Mouse (Mus musculus): ENCODE measurements around the gene Slc8a1. TPM values are rescaled to one million over a fixed set of nuclear protein-coding genes. Genes with fewer than 3 reads are reported as not detected.

The Slc8a1 gene
- polyA plus RNA-seq, 1 experiment, result 73.8 TPM

- H3K4me1 ChIP-seq (ENCODE audit: control insufficient read depth, insufficient read depth, low read length), result no peaks in the 10 kb centered on the region
- no peak within 1 kb of the TSS for H3K27ac ChIP-seq (ENCODE audit: insufficient read depth, low read depth, low read length)
- no peak for TF ChIP-seq POLR2A (IDR thresholded peaks at IDR 0.05; ENCODE audit: insufficient read depth, low read depth, low read length)
- TF ChIP-seq CTCF (IDR thresholded peaks at IDR 0.05; ENCODE audit: insufficient read depth, low read depth, low read length), result no peak
- no peak within 1 kb of the TSS for H3K4me3 ChIP-seq (ENCODE audit: insufficient read depth, low read depth, low read length)
These were observed 296.7 kb downstream of the Slc8a1 start, which contains the start of gene Gm11096 for GRCm38 (mm10) chr17:81441463-81441862. TSS of gene Gm11096 (plus strand) at chr17:81441763.

GRCm38 (mm10) chr17:81433148-81433547 is 305.0 kb downstream of the Slc8a1 start:
- WGBS, result 50% methylated on average over 5 of the region's 5 CpGs
- Histone ChIP-seq H3K4me3 (ENCODE audit: insufficient read depth, low read depth, low read length) (no peak overlapping the region), H3K27ac (ENCODE audit: insufficient read depth, low read depth, low read length) (no peak overlapping the region), H3K4me1 (ENCODE audit: control insufficient read depth, insufficient read depth, low read length) (peaks cover 2% of the 10 kb centered on the region; the same call in 1 of the 2 replicates)
- TF ChIP-seq CTCF (IDR thresholded peaks at IDR 0.05; ENCODE audit: insufficient read depth, low read depth, low read length) (no peak), POLR2A (IDR thresholded peaks at IDR 0.05; ENCODE audit: insufficient read depth, low read depth, low read length) (no peak)

- TF ChIP-seq POLR2A (IDR thresholded peaks at IDR 0.05; ENCODE audit: insufficient read depth, low read depth, low read length) (no peak), CTCF (IDR thresholded peaks at IDR 0.05; ENCODE audit: insufficient read depth, low read depth, low read length) (no peak)
- peaks cover 4% of the 10 kb centered on the region; the same call in 1 of the 2 replicates for H3K4me1 ChIP-seq (ENCODE audit: control insufficient read depth, insufficient read depth, low read length)
- no peak overlapping the region for H3K27ac ChIP-seq (ENCODE audit: insufficient read depth, low read depth, low read length)
- H3K4me3 ChIP-seq (ENCODE audit: insufficient read depth, low read depth, low read length), result no peak overlapping the region
- WGBS, result 58% methylated on average over 2 of the region's 2 CpGs
These were observed 305.4 kb downstream of the Slc8a1 start for GRCm38 (mm10) chr17:81432733-81433132.

- no peak overlapping the region for H3K27ac ChIP-seq (ENCODE audit: insufficient read depth, low read depth, low read length)
These were observed 310.9 kb downstream of the Slc8a1 start for GRCm38 (mm10) chr17:81427245-81427644.

DNA sequence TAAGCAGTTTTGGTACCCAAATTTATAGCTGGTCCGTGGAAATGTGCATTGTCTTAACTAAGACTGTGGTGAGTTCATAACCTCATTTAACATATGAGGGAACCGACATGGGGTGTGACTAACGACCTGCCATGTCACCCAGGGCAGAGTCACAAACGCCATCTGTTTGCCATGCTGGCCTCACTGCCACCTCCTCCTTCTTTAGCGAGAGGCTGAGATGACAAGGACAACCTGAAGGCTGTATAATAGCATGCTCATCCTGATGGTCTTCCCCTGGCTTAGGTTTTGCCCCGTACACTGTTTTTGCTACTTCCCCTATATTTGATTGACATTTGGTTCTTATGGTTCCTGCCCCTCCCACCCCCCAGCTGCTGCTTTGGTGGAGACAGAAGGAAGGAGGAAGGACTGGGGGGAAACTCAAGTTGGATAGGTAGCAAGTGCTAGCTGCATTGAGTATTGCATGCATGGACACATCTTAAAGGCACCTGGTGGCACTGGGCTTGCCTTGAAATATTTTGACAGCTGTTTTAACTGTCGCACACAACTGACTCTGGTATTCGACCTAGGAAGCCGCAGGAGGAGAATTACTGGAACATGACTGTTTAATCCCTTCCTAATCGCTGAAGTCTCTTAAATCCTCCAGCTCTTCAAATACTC is 313.8 kb downstream of the Slc8a1 start:
- Histone ChIP-seq H3K4me3 (ENCODE audit: insufficient read depth, low read depth, low read length) (no peak overlapping the region), H3K4me1 (ENCODE audit: control insufficient read depth, insufficient read depth, low read length) (peaks cover 11% of the 10 kb centered on the region), H3K27ac (ENCODE audit: insufficient read depth, low read depth, low read length) (no peak overlapping the region)
- WGBS, result 67% methylated on average over 10 of the region's 10 CpGs
- TF ChIP-seq POLR2A (IDR thresholded peaks at IDR 0.05; ENCODE audit: insufficient read depth, low read depth, low read length), result no peak
- TF ChIP-seq CTCF (IDR thresholded peaks at IDR 0.05; ENCODE audit: insufficient read depth, low read depth, low read length), result no peak

More at GRCm38 (mm10) chr17:81427245-81427644, 310.9 kb downstream of the Slc8a1 start:
- WGBS, result 62% methylated on average over 7 of the region's 7 CpGs
- Histone ChIP-seq H3K4me3 (ENCODE audit: insufficient read depth, low read depth, low read length) (no peak overlapping the region), H3K4me1 (ENCODE audit: control insufficient read depth, insufficient read depth, low read length) (peaks cover 5% of the 10 kb centered on the region; the same call in 1 of the 2 replicates)
- TF ChIP-seq CTCF (IDR thresholded peaks at IDR 0.05; ENCODE audit: insufficient read depth, low read depth, low read length), result no peak

- Histone ChIP-seq H3K4me1 (ENCODE audit: control insufficient read depth, insufficient read depth, low read length) (peaks cover 10% of the 10 kb centered on the region), H3K4me3 (ENCODE audit: insufficient read depth, low read depth, low read length) (no peak overlapping the region), H3K27ac (ENCODE audit: insufficient read depth, low read depth, low read length) (peak overlapping the region; percentile 37; the same call in 1 of the 2 replicates)
- WGBS, result 32% methylated on average over 10 of the region's 10 CpGs
- TF ChIP-seq CTCF (IDR thresholded peaks at IDR 0.05; ENCODE audit: insufficient read depth, low read depth, low read length) (no peak), POLR2A (IDR thresholded peaks at IDR 0.05; ENCODE audit: insufficient read depth, low read depth, low read length) (no peak)
These were observed 318.2 kb downstream of the Slc8a1 start for GRCm38 (mm10) chr17:81419802-81420459.

- Histone ChIP-seq H3K27ac (ENCODE audit: insufficient read depth, low read depth, low read length) (no peak overlapping the region), H3K4me1 (ENCODE audit: control insufficient read depth, insufficient read depth, low read length) (peaks cover 6% of the 10 kb centered on the region), H3K4me3 (ENCODE audit: insufficient read depth, low read depth, low read length) (no peak overlapping the region)
- no peak for TF ChIP-seq CTCF (IDR thresholded peaks at IDR 0.05; ENCODE audit: insufficient read depth, low read depth, low read length)
- TF ChIP-seq POLR2A (IDR thresholded peaks at IDR 0.05; ENCODE audit: insufficient read depth, low read depth, low read length), result no peak
- 85% methylated on average over 6 of the region's 6 CpGs for WGBS
These were observed 321.6 kb downstream of the Slc8a1 start for GRCm38 (mm10) chr17:81416361-81417114.

GRCm38 (mm10) chr17:81412736-81413135 is 325.4 kb downstream of the Slc8a1 start:
- no peak for TF ChIP-seq CTCF (IDR thresholded peaks at IDR 0.05; ENCODE audit: insufficient read depth, low read depth, low read length)
- TF ChIP-seq POLR2A (IDR thresholded peaks at IDR 0.05; ENCODE audit: insufficient read depth, low read depth, low read length), result no peak
- Histone ChIP-seq H3K4me1 (ENCODE audit: control insufficient read depth, insufficient read depth, low read length) (peaks cover 2% of the 10 kb centered on the region; the same call in 1 of the 2 replicates), H3K4me3 (ENCODE audit: insufficient read depth, low read depth, low read length) (no peak overlapping the region), H3K27ac (ENCODE audit: insufficient read depth, low read depth, low read length) (no peak overlapping the region)
- 89% methylated on average over 4 of the region's 4 CpGs for WGBS

DNA sequence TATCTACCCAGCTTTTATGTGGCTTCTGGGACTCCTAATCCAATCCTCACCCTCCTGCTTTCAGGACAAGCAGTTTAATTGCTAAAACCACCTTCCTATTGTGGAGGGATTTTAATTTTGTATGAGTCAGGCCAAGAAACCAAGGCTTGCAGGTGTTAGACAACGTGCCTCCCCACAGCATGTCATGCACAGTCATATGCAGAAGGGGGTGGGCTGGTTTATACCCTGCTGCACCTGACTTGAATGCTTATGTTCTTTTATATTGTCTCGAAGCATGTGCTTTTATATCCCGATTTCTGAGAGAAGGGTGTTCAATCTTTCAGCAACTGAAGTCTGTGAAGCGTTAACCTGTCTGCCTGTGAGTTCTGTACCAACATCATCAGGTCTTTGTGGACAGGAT is 334.0 kb downstream of the Slc8a1 start:
- H3K4me3 ChIP-seq (ENCODE audit: insufficient read depth, low read depth, low read length), result no peak overlapping the region
- TF ChIP-seq CTCF (IDR thresholded peaks at IDR 0.05; ENCODE audit: insufficient read depth, low read depth, low read length) (no peak), POLR2A (IDR thresholded peaks at IDR 0.05; ENCODE audit: insufficient read depth, low read depth, low read length) (no peak)
- H3K4me1 ChIP-seq (ENCODE audit: control insufficient read depth, insufficient read depth, low read length), result peaks cover 5% of the 10 kb centered on the region
- peak overlapping the region; percentile 25 for H3K27ac ChIP-seq (ENCODE audit: insufficient read depth, low read depth, low read length)
- 44% methylated on average over 4 of the region's 4 CpGs for WGBS
